Mouse (Mus musculus): ENCODE data around the gene Map3k13. TPM values are rescaled to one million over a fixed set of nuclear protein-coding genes. Genes with fewer than 3 reads are reported as not detected.

Map3k13 gene
- total and polyA plus RNA-seq, 3 experiments = 0.62 to 0.97 (median 0.96) TPM

DNA sequence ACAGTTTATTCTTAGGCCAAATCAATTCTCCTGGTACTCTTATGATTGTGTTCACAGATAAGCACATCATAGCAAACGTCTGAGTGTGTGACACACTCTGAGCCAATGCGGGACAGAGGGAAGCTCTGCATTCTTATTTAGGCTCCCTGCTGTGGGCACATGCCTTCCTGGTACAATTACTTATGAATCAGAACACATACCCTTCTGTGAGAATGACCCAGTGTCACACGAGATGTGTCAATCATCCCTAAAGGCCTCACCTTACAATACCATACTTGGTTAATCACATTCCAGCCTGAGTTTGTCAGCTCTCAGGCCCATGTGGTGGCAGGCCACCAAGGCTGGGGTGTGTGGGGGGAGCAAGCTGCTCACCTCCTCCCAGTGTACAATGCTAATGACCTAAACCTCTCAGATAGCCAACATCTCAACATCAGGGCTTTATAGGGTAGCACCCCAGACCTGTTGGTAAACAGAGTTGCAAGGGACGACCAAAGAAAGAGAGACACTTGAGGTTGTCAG, 63.0 kb downstream of the Map3k13 start:
- DNase-seq = no peak
- Histone ChIP-seq H3K27ac (no peak overlapping the region), H3K4me1 (ENCODE audit: control insufficient read depth, insufficient read depth, low read length) (no peaks in the 10 kb centered on the region), H3K4me3 (no peak overlapping the region), H3K27me3 (ENCODE audit: control insufficient read depth, insufficient read depth, low read length) (no peaks in the 10 kb centered on the region), H3K9ac (ENCODE audit: low read depth, low read length) (no peak overlapping the region), H3K36me3 (ENCODE audit: control insufficient read depth, insufficient read depth, low read length) (no peaks in the 10 kb centered on the region), H3K79me2 (replicated peaks; ENCODE audit: control insufficient read depth, insufficient read depth, low read length) (no peaks in the 10 kb centered on the region)
- TF ChIP-seq EP300 (IDR thresholded peaks at IDR 0.05; ENCODE audit: insufficient read depth, low read depth, low read length) (no peak), CTCF (IDR thresholded peaks at IDR 0.05) (no peak), POLR2A (IDR thresholded peaks at IDR 0.05; ENCODE audit: insufficient read depth, low read depth, low read length) (no peak)
- WGBS = 65% methylated on average over 4 of the region's 4 CpGs
- intact Hi-C loops (cut with DNase I) = no loop called here

DNA sequence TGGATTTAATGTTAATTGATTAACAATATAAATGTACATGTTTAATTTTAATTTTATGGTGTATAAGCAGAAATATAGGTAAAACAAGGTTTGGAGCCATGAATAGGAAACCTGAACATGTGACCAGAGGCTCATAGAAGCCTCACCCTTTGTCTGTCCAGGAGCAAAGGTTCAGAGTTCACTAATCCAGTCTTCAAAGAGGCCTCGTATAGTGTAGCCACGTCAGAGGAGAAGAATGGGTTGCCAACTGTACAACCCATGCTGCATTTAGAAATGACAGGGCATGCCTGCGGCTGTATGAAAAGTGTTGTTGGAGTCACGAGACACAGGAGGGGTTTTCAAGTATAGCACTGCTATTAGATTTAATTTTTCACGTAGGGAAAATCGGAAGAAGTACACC, 64.0 kb downstream of the Map3k13 start:
- Histone ChIP-seq H3K36me3 (ENCODE audit: control insufficient read depth, insufficient read depth, low read length) (no peaks in the 10 kb centered on the region), H3K79me2 (replicated peaks; ENCODE audit: control insufficient read depth, insufficient read depth, low read length) (no peaks in the 10 kb centered on the region), H3K9ac (ENCODE audit: low read depth, low read length) (no peak overlapping the region), H3K4me3 (no peak overlapping the region), H3K4me1 (ENCODE audit: control insufficient read depth, insufficient read depth, low read length) (no peaks in the 10 kb centered on the region), H3K27ac (no peak overlapping the region), H3K27me3 (ENCODE audit: control insufficient read depth, insufficient read depth, low read length) (no peaks in the 10 kb centered on the region)
- intact Hi-C loops (cut with DNase I) = no loop called here
- TF ChIP-seq EP300 (IDR thresholded peaks at IDR 0.05; ENCODE audit: insufficient read depth, low read depth, low read length) (no peak), CTCF (IDR thresholded peaks at IDR 0.05) (no peak), POLR2A (IDR thresholded peaks at IDR 0.05; ENCODE audit: insufficient read depth, low read depth, low read length) (no peak)
- 79% methylated on average over 6 of the region's 6 CpGs for WGBS
- DNase-seq = no peak

GRCm38 (mm10) chr16:21858882-21859281, 64.7 kb downstream of the Map3k13 start:
- no peak for DNase-seq
- Histone ChIP-seq H3K36me3 (ENCODE audit: control insufficient read depth, insufficient read depth, low read length) (no peaks in the 10 kb centered on the region), H3K27ac (no peak overlapping the region), H3K9ac (ENCODE audit: low read depth, low read length) (no peak overlapping the region), H3K4me1 (ENCODE audit: control insufficient read depth, insufficient read depth, low read length) (no peaks in the 10 kb centered on the region), H3K79me2 (replicated peaks; ENCODE audit: control insufficient read depth, insufficient read depth, low read length) (no peaks in the 10 kb centered on the region), H3K4me3 (no peak overlapping the region), H3K27me3 (ENCODE audit: control insufficient read depth, insufficient read depth, low read length) (no peaks in the 10 kb centered on the region)
- intact Hi-C loops (cut with DNase I) = no loop called here
- 82% methylated on average over 8 of the region's 8 CpGs for WGBS
- no peak for TF ChIP-seq CTCF (IDR thresholded peaks at IDR 0.05)

- H3K27me3 ChIP-seq (ENCODE audit: control insufficient read depth, insufficient read depth, low read length) = no peaks in the 10 kb centered on the region
- no peaks in the 10 kb centered on the region for H3K79me2 ChIP-seq (replicated peaks; ENCODE audit: control insufficient read depth, insufficient read depth, low read length)
- no peaks in the 10 kb centered on the region for H3K4me1 ChIP-seq (ENCODE audit: control insufficient read depth, insufficient read depth, low read length)
- no peak overlapping the region for H3K4me3 ChIP-seq
- 82% methylated on average over 3 of the region's 3 CpGs for WGBS
- no peak overlapping the region for H3K9ac ChIP-seq (ENCODE audit: low read depth, low read length)
- H3K27ac ChIP-seq = no peak overlapping the region
- intact Hi-C loops (cut with DNase I) = no loop called here
- H3K36me3 ChIP-seq (ENCODE audit: control insufficient read depth, insufficient read depth, low read length) = no peaks in the 10 kb centered on the region
- DNase-seq = no peak
- TF ChIP-seq POLR2A (IDR thresholded peaks at IDR 0.05; ENCODE audit: insufficient read depth, low read depth, low read length) = no peak
- TF ChIP-seq EP300 (IDR thresholded peaks at IDR 0.05; ENCODE audit: insufficient read depth, low read depth, low read length) = no peak
- TF ChIP-seq CTCF (IDR thresholded peaks at IDR 0.05) = no peak
Observed at GRCm38 (mm10) chr16:21862448-21862847, 68.3 kb downstream of the Map3k13 start.

- H3K27ac ChIP-seq = no peak overlapping the region
- H3K79me2 ChIP-seq (replicated peaks; ENCODE audit: control insufficient read depth, insufficient read depth, low read length) = no peaks in the 10 kb centered on the region
- no peaks in the 10 kb centered on the region for H3K27me3 ChIP-seq (ENCODE audit: control insufficient read depth, insufficient read depth, low read length)
- intact Hi-C loops (cut with DNase I) = no loop called here
- no peak overlapping the region for H3K4me3 ChIP-seq
- WGBS = 49% methylated on average over 7 of the region's 7 CpGs
- H3K36me3 ChIP-seq (ENCODE audit: control insufficient read depth, insufficient read depth, low read length) = no peaks in the 10 kb centered on the region
- no peak for DNase-seq
- no peak for TF ChIP-seq EP300 (IDR thresholded peaks at IDR 0.05; ENCODE audit: insufficient read depth, low read depth, low read length)
- H3K9ac ChIP-seq (ENCODE audit: low read depth, low read length) = no peak overlapping the region
- H3K4me1 ChIP-seq (ENCODE audit: control insufficient read depth, insufficient read depth, low read length) = no peaks in the 10 kb centered on the region
Observed at GRCm38 (mm10) chr16:21865250-21865982, 71.3 kb downstream of the Map3k13 start.

DNA sequence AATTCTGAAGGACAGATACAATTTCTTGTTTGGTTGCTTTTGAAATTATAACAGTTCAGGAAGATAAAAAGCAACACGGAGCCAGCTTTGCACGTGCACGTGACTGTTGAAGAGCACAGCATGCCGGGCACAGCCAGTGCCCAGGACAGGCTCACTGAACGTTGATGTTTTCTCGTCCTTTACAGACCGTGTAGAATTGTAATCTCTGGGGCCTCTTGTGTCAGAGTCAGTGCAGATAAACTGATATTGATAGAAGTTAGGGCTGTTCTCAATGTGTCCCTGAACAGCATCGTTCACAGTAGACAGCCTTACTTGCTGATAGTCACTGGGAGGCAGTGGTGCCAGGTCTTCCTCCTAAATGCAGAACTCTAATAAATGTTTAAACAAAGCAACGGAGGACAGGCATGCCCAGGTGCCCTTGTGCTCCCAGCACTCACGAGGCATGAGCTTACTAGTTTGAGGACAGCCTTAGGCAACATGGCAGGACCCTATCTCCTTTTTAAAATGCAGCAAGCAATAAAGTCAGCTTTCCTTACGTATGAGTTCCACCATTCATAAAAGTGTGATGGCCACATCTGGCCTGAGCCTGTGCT, 71.9 kb downstream of the Map3k13 start:
- intact Hi-C loops (cut with DNase I) = no loop called here
- Histone ChIP-seq H3K27ac (no peak overlapping the region), H3K9ac (ENCODE audit: low read depth, low read length) (no peak overlapping the region), H3K79me2 (replicated peaks; ENCODE audit: control insufficient read depth, insufficient read depth, low read length) (no peaks in the 10 kb centered on the region), H3K27me3 (ENCODE audit: control insufficient read depth, insufficient read depth, low read length) (no peaks in the 10 kb centered on the region), H3K36me3 (ENCODE audit: control insufficient read depth, insufficient read depth, low read length) (no peaks in the 10 kb centered on the region), H3K4me1 (ENCODE audit: control insufficient read depth, insufficient read depth, low read length) (no peaks in the 10 kb centered on the region), H3K4me3 (no peak overlapping the region)
- TF ChIP-seq POLR2A (IDR thresholded peaks at IDR 0.05; ENCODE audit: insufficient read depth, low read depth, low read length) (no peak), CTCF (IDR thresholded peaks at IDR 0.05) (no peak), EP300 (IDR thresholded peaks at IDR 0.05; ENCODE audit: insufficient read depth, low read depth, low read length) (no peak)
- no peak for DNase-seq
- WGBS = 61% methylated on average over 11 of the region's 11 CpGs
